Mouse (Mus musculus) spleen, adult 2 months (tissue): Measurements from ENCODE around the gene Hoxb3.

Experiments
- CTCF ChIP-seq: fragments of 200-500 bp; IDR thresholded peaks from 2 replicates; pipeline ENCODE4 v1.5.1; 2011; ENCODE audit warnings: mild to moderate bottlenecking, inconsistent platforms; ENCODE audit not compliant: insufficient read depth, insufficient read length, insufficient replicate concordance; ENCODE audit errors: extremely low read depth
- POLR2A ChIP-seq: fragments of 200-500 bp; IDR thresholded peaks from 2 replicates; pipeline ENCODE4 v1.6.1; 2011; ENCODE audit warnings: low read depth, low read length, inconsistent platforms

- TF ChIP-seq CTCF (no peak), POLR2A (no peak)
These were observed 17.5 kb upstream of the Hoxb3 start for GRCm38 (mm10) chr11:96305505-96306182.
